Mouse (Mus musculus) kidney, embryonic 16.5 days (tissue): ENCODE measurements around the gene Gm29427. TPM values are rescaled to one million over a fixed set of nuclear protein-coding genes. Genes with fewer than 3 reads are reported as not detected.
A peak's percentile ranks its signal among the peaks of the same experiment; 100 is the strongest.

ENCODE experiments used
- ATAC-seq: fragments of 200-750 bp; cut with Nextera tagmentation; 2 replicates; pipeline ENCODE4 v1.8.0; 2017; ENCODE audit warnings: moderate TSS enrichment; ENCODE audit not compliant: low FRiP score, low TSS enrichment
- H3K27ac ChIP-seq: fragments of 300-500 bp; sonication (generic); 2 replicates; pipeline ENCODE4 v1.5.1; 2014; ENCODE audit warnings: low read length
- H3K27me3 ChIP-seq: fragments of 300-500 bp; sonication (generic); 2 replicates; pipeline ENCODE4 v1.6.1; 2014; ENCODE audit warnings: low read length, control low read depth, mixed read lengths; ENCODE audit not compliant: insufficient read depth
- H3K36me3 ChIP-seq: fragments of 300-500 bp; sonication (generic); 2 replicates; pipeline ENCODE4 v1.6.1; 2014; ENCODE audit warnings: low read length, control low read depth, mixed read lengths; ENCODE audit not compliant: insufficient read depth
- H3K4me1 ChIP-seq: fragments of 300-500 bp; sonication (generic); 2 replicates; pipeline ENCODE4 v1.6.1; 2014; ENCODE audit warnings: low read length, control low read depth, mixed read lengths; ENCODE audit not compliant: insufficient read depth
- H3K4me2 ChIP-seq: fragments of 300-500 bp; sonication (generic); replicated peaks from 2 replicates; pipeline ENCODE4 v1.6.1; 2014; ENCODE audit warnings: low read depth, low read length
- H3K4me3 ChIP-seq: fragments of 300-500 bp; sonication (generic); 2 replicates; pipeline ENCODE4 v1.5.1; 2014; ENCODE audit warnings: mild to moderate bottlenecking, low read length
- H3K9ac ChIP-seq: fragments of 300-500 bp; sonication (generic); replicated peaks from 2 replicates; pipeline ENCODE4 v1.6.1; 2014; ENCODE audit warnings: low read length
- H3K9me3 ChIP-seq: fragments of 300-500 bp; sonication (generic); 2 replicates; pipeline ENCODE4 v1.6.1; 2016; ENCODE audit warnings: low read length, control low read depth
- WGBS: fragments of 180-500 bp; shearing (Covaris S2); extraction: QIAGEN DNeasy Blood & Tissue Kit; methylation state at CpG from one replicate; pipeline ENCODE4 v1.1.7; 2014; 5-methylcytosine and 5-hydroxymethylcytosine counted together
- polyA plus RNA-seq: library from polyadenylated mRNA; unstranded; fragments of >200 nt; fragmentation: Nextera tagmentation; extraction: Ambion mirVana; gene quantifications from 2 replicates; pipeline ENCODE4 v1.2.1, GENCODE M21; 2015

The Gm29427 gene
- polyA plus RNA-seq, 1 experiment from 2014 or later = not detected

- peak overlapping the region; percentile 35 for H3K4me2 ChIP-seq
- no peaks in the 10 kb centered on the region for H3K36me3 ChIP-seq
- no peaks in the 10 kb centered on the region for H3K27me3 ChIP-seq
- H3K27ac ChIP-seq = peak overlapping the region; percentile 91
- H3K4me3 ChIP-seq = peak overlapping the region; percentile 7
- 75% methylated on average over 4 of the region's 4 CpGs for WGBS
- ATAC-seq = peak; percentile 81
- peaks cover 37% of the 10 kb centered on the region for H3K4me1 ChIP-seq
- no peaks in the 10 kb centered on the region for H3K9me3 ChIP-seq
- H3K9ac ChIP-seq = no peak overlapping the region
Measured at GRCm38 (mm10) chr1:130733671-130734070, 18.1 kb upstream of the Gm29427 start.

- Histone ChIP-seq H3K4me1 (peaks cover 37% of the 10 kb centered on the region), H3K27ac (peak overlapping the region; percentile 91), H3K4me3 (peak overlapping the region; percentile 40), H3K36me3 (no peaks in the 10 kb centered on the region), H3K27me3 (no peaks in the 10 kb centered on the region), H3K9me3 (no peaks in the 10 kb centered on the region), H3K9ac (no peak overlapping the region), H3K4me2 (peak overlapping the region; percentile 48)
- ATAC-seq = peak; percentile 28
- WGBS = 77% methylated on average over 13 of the region's 13 CpGs
Measured at GRCm38 (mm10) chr1:130732706-130733658, 17.4 kb upstream of the Gm29427 start.

GRCm38 (mm10) chr1:130731741-130732337 lies 16.2 kb upstream of the Gm29427 start, which contains the start of gene AA986860:
AA986860 (plus strand) TSS chr1:130731976.
- Histone ChIP-seq H3K36me3 (no peaks in the 10 kb centered on the region), H3K4me3 (peak within 1 kb of the TSS; percentile 40), H3K9me3 (no peaks in the 10 kb centered on the region), H3K27me3 (no peaks in the 10 kb centered on the region), H3K4me2 (peak within 1 kb of the TSS; percentile 48), H3K4me1 (peaks cover 37% of the 10 kb centered on the region), H3K9ac (peak within 1 kb of the TSS; percentile 37; the same call in 1 of the 2 replicates), H3K27ac (peak within 1 kb of the TSS; percentile 91; the same call in 1 of the 2 replicates)
- ATAC-seq = peak; percentile 93
- 7% methylated on average over 10 of the region's 10 CpGs for WGBS

- Histone ChIP-seq H3K27me3 (no peaks in the 10 kb centered on the region), H3K27ac (no peak within 1 kb of the TSS), H3K4me1 (peaks cover 19% of the 10 kb centered on the region), H3K4me2 (no peak within 1 kb of the TSS), H3K36me3 (no peaks in the 10 kb centered on the region), H3K4me3 (no peak within 1 kb of the TSS), H3K9me3 (no peaks in the 10 kb centered on the region), H3K9ac (no peak within 1 kb of the TSS)
- WGBS = 72% methylated on average over 2 of the region's 2 CpGs
- no peak for ATAC-seq
Measured at GRCm38 (mm10) chr1:130729153-130729552, 13.6 kb upstream of the Gm29427 start, which contains the start of gene Pfkfb2. Pfkfb2 (minus strand) TSS chr1:130729253.

GRCm38 (mm10) chr1:130728708-130729107 lies 13.1 kb upstream of the Gm29427 start:
- no peak overlapping the region for H3K4me3 ChIP-seq
- H3K9me3 ChIP-seq = no peaks in the 10 kb centered on the region
- no peaks in the 10 kb centered on the region for H3K27me3 ChIP-seq
- H3K27ac ChIP-seq = no peak overlapping the region
- H3K36me3 ChIP-seq = no peaks in the 10 kb centered on the region
- WGBS = 88% methylated on average over 3 of the region's 3 CpGs
- H3K4me2 ChIP-seq = no peak overlapping the region
- peaks cover 16% of the 10 kb centered on the region for H3K4me1 ChIP-seq
- H3K9ac ChIP-seq = no peak overlapping the region
- ATAC-seq = no peak

- Histone ChIP-seq H3K36me3 (no peaks in the 10 kb centered on the region), H3K4me1 (peaks cover 10% of the 10 kb centered on the region), H3K4me2 (no peak overlapping the region), H3K4me3 (no peak overlapping the region), H3K27me3 (no peaks in the 10 kb centered on the region), H3K27ac (no peak overlapping the region), H3K9me3 (no peaks in the 10 kb centered on the region), H3K9ac (no peak overlapping the region)
- WGBS = 64% methylated on average over 1 of the region's 1 CpGs
- ATAC-seq = no peak
Measured at GRCm38 (mm10) chr1:130728070-130728469, 12.5 kb upstream of the Gm29427 start.

GRCm38 (mm10) chr1:130726396-130726795 lies 10.8 kb upstream of the Gm29427 start:
- H3K27me3 ChIP-seq = no peaks in the 10 kb centered on the region
- ATAC-seq = no peak
- no peak overlapping the region for H3K4me3 ChIP-seq
- H3K9me3 ChIP-seq = no peaks in the 10 kb centered on the region
- H3K4me2 ChIP-seq = no peak overlapping the region
- H3K27ac ChIP-seq = no peak overlapping the region
- H3K36me3 ChIP-seq = 0 out of 2 replicates have a peak, but pooled peaks cover 2% of the 10 kb centered on the region
- 89% methylated on average over 2 of the region's 2 CpGs for WGBS
- no peak overlapping the region for H3K9ac ChIP-seq
- H3K4me1 ChIP-seq = peaks cover under 1% of the 10 kb centered on the region

- no peak overlapping the region for H3K9ac ChIP-seq
- 91% methylated on average over 5 of the region's 5 CpGs for WGBS
- H3K9me3 ChIP-seq = no peaks in the 10 kb centered on the region
- H3K36me3 ChIP-seq = 0 out of 2 replicates have a peak, but pooled peaks cover 5% of the 10 kb centered on the region
- peaks cover under 1% of the 10 kb centered on the region; the same call in 1 of the 2 replicates for H3K4me1 ChIP-seq
- no peak overlapping the region for H3K4me2 ChIP-seq
- no peaks in the 10 kb centered on the region for H3K27me3 ChIP-seq
- ATAC-seq = no peak
- H3K27ac ChIP-seq = no peak overlapping the region
- no peak overlapping the region for H3K4me3 ChIP-seq
Measured at GRCm38 (mm10) chr1:130724206-130724605, 8.6 kb upstream of the Gm29427 start.

- peak; percentile 78 for ATAC-seq
- Histone ChIP-seq H3K4me1 (peaks cover 11% of the 10 kb centered on the region), H3K9ac (peak within 1 kb of the TSS; percentile 88), H3K27ac (peak within 1 kb of the TSS; percentile 78), H3K4me3 (peak within 1 kb of the TSS; percentile 91), H3K36me3 (0 out of 2 replicates have a peak, but pooled peaks cover 3% of the 10 kb centered on the region), H3K9me3 (no peaks in the 10 kb centered on the region), H3K27me3 (no peaks in the 10 kb centered on the region), H3K4me2 (peak within 1 kb of the TSS; percentile 93)
- under 1% methylated on average over 54 of the region's 54 CpGs for WGBS
Measured at GRCm38 (mm10) chr1:130717291-130717871, 1.8 kb upstream of the Gm29427 start, which contains the start of gene Yod1. Yod1 (plus strand) TSS chr1:130717327.
